Mouse (Mus musculus): ENCODE results near the gene Kctd4. TPM values are rescaled to one million over a fixed set of nuclear protein-coding genes. Genes with fewer than 3 reads are reported as not detected.
"Not testable (repeated sequence)": the region's sequence is repeated elsewhere in the genome, so short reads cannot be mapped to it uniquely, and the experiment has no call there.

Kctd4 gene
- 0.29 and 0.33 TPM in 2 replicates for polyA plus RNA-seq (2016; fragmentation: Nextera tagmentation; extraction: Ambion mirVana)

GRCm38 (mm10) chr14:75954766-75955165 lies at the start of gene Kctd4:
Gene Kctd4 (plus strand): TSS chr14:75955009.
- no peaks in the 10 kb centered on the region for H3K27me3 ChIP-seq (replicated peaks)
- WGBS (ENCODE audit: insufficient replicate concordance) = 78% methylated on average over 7 of the region's 7 CpGs

GRCm38 (mm10) chr14:75906931-75907330 lies 47.9 kb upstream of the Kctd4 start:
- Histone ChIP-seq H3K9me3 (replicated peaks) (no peaks in the 10 kb centered on the region), H3K36me3 (peaks cover 36% of the 10 kb centered on the region), H3K4me2 (no peak overlapping the region), H3K27ac (no peak overlapping the region), H3K4me1 (no peaks in the 10 kb centered on the region), H3K27me3 (replicated peaks) (no peaks in the 10 kb centered on the region), H3K9ac (no peak overlapping the region), H3K4me3 (no peak overlapping the region)
- WGBS (ENCODE audit: insufficient replicate concordance) = 79% methylated on average over 8 of the region's 8 CpGs
- no peak for ATAC-seq

More at GRCm38 (mm10) chr14:75954766-75955165, at the start of gene Kctd4:
- Histone ChIP-seq H3K36me3 (no peaks in the 10 kb centered on the region), H3K9ac (no peak within 1 kb of the TSS), H3K27ac (no peak within 1 kb of the TSS), H3K4me1 (0 out of 2 replicates have a peak, but pooled peaks cover 6% of the 10 kb centered on the region), H3K9me3 (replicated peaks) (no peaks in the 10 kb centered on the region), H3K4me2 (no peak within 1 kb of the TSS), H3K4me3 (no peak within 1 kb of the TSS)
- no peak for ATAC-seq

GRCm38 (mm10) chr14:75911968-75912367 lies 42.8 kb upstream of the Kctd4 start:
- Histone ChIP-seq H3K4me2 (no peak overlapping the region), H3K9me3 (replicated peaks) (no peaks in the 10 kb centered on the region), H3K27ac (no peak overlapping the region), H3K4me3 (no peak overlapping the region), H3K9ac (no peak overlapping the region), H3K36me3 (peaks cover 8% of the 10 kb centered on the region), H3K27me3 (replicated peaks) (no peaks in the 10 kb centered on the region), H3K4me1 (no peaks in the 10 kb centered on the region)
- WGBS (ENCODE audit: insufficient replicate concordance) = 89% methylated on average over 6 of the region's 6 CpGs
- ATAC-seq = no peak

- no peaks in the 10 kb centered on the region for H3K9me3 ChIP-seq (replicated peaks)
- H3K9ac ChIP-seq = no peak overlapping the region
- H3K4me2 ChIP-seq = no peak overlapping the region
- H3K27ac ChIP-seq = no peak overlapping the region
- H3K36me3 ChIP-seq = peaks cover 8% of the 10 kb centered on the region
- H3K4me1 ChIP-seq = no peaks in the 10 kb centered on the region
- peak; percentile 61 for ATAC-seq
- H3K4me3 ChIP-seq = no peak overlapping the region
- H3K27me3 ChIP-seq (replicated peaks) = no peaks in the 10 kb centered on the region
- 79% methylated on average over 2 of the region's 2 CpGs for WGBS (ENCODE audit: insufficient replicate concordance)
These were observed 42.1 kb upstream of the Kctd4 start for GRCm38 (mm10) chr14:75912665-75913064.

GRCm38 (mm10) chr14:75923314-75924052 lies 31.3 kb upstream of the Kctd4 start:
- H3K4me3 ChIP-seq = no peak overlapping the region
- H3K27me3 ChIP-seq (replicated peaks) = no peaks in the 10 kb centered on the region
- 79% methylated on average over 1 of the region's 1 CpGs for WGBS (ENCODE audit: insufficient replicate concordance)
- no peak overlapping the region for H3K27ac ChIP-seq
- H3K9me3 ChIP-seq (replicated peaks) = no peaks in the 10 kb centered on the region
- H3K9ac ChIP-seq = no peak overlapping the region
- no peaks in the 10 kb centered on the region for H3K4me1 ChIP-seq
- no peaks in the 10 kb centered on the region for H3K36me3 ChIP-seq
- no peak overlapping the region for H3K4me2 ChIP-seq
- ATAC-seq = no peak

GRCm38 (mm10) chr14:75929713-75930112 lies 25.1 kb upstream of the Kctd4 start:
- not testable (repeated sequence) for H3K4me1 ChIP-seq; H3K4me2 ChIP-seq; H3K9me3 ChIP-seq (replicated peaks); H3K36me3 ChIP-seq; ATAC-seq; H3K9ac ChIP-seq; H3K27ac ChIP-seq; H3K27me3 ChIP-seq (replicated peaks); H3K4me3 ChIP-seq
- 87% methylated on average over 8 of the region's 8 CpGs for WGBS (ENCODE audit: insufficient replicate concordance)

GRCm38 (mm10) chr14:75931266-75931665 lies 23.5 kb upstream of the Kctd4 start:
- Histone ChIP-seq H3K27me3 (replicated peaks) (no peaks in the 10 kb centered on the region), H3K4me3 (no peak overlapping the region), H3K27ac (no peak overlapping the region), H3K4me1 (no peaks in the 10 kb centered on the region), H3K9ac (no peak overlapping the region), H3K36me3 (peaks cover 7% of the 10 kb centered on the region), H3K4me2 (no peak overlapping the region), H3K9me3 (replicated peaks) (no peaks in the 10 kb centered on the region)
- WGBS (ENCODE audit: insufficient replicate concordance) = 92% methylated on average over 23 of the region's 23 CpGs
- ATAC-seq = no peak

- no peak overlapping the region for H3K4me3 ChIP-seq
- no peak overlapping the region for H3K27ac ChIP-seq
- no peaks in the 10 kb centered on the region for H3K27me3 ChIP-seq (replicated peaks)
- 70% methylated on average over 2 of the region's 2 CpGs for WGBS (ENCODE audit: insufficient replicate concordance)
- no peaks in the 10 kb centered on the region for H3K9me3 ChIP-seq (replicated peaks)
- no peak for ATAC-seq
- H3K36me3 ChIP-seq = peaks cover 7% of the 10 kb centered on the region
- no peak overlapping the region for H3K4me2 ChIP-seq
- no peaks in the 10 kb centered on the region for H3K4me1 ChIP-seq
- H3K9ac ChIP-seq = no peak overlapping the region
These were observed 20.4 kb upstream of the Kctd4 start for GRCm38 (mm10) chr14:75934359-75934758.

GRCm38 (mm10) chr14:75937714-75938113 lies 17.1 kb upstream of the Kctd4 start:
- 69% methylated on average over 1 of the region's 1 CpGs for WGBS (ENCODE audit: insufficient replicate concordance)

GRCm38 (mm10) chr14:75941500-75941899 lies 13.3 kb upstream of the Kctd4 start:
- Histone ChIP-seq H3K36me3 (0 out of 2 replicates have a peak, but pooled peaks cover 5% of the 10 kb centered on the region), H3K4me2 (no peak overlapping the region), H3K27me3 (replicated peaks) (no peaks in the 10 kb centered on the region), H3K4me3 (no peak overlapping the region), H3K27ac (no peak overlapping the region), H3K9me3 (replicated peaks) (no peaks in the 10 kb centered on the region), H3K9ac (no peak overlapping the region), H3K4me1 (no peaks in the 10 kb centered on the region)
- ATAC-seq = no peak
- WGBS (ENCODE audit: insufficient replicate concordance) = 77% methylated on average over 1 of the region's 1 CpGs

More at GRCm38 (mm10) chr14:75937714-75938113, 17.1 kb upstream of the Kctd4 start:
- Histone ChIP-seq H3K4me2 (no peak overlapping the region), H3K9ac (no peak overlapping the region), H3K36me3 (no peaks in the 10 kb centered on the region), H3K4me3 (no peak overlapping the region), H3K27ac (no peak overlapping the region), H3K9me3 (replicated peaks) (no peaks in the 10 kb centered on the region), H3K4me1 (no peaks in the 10 kb centered on the region), H3K27me3 (replicated peaks) (no peaks in the 10 kb centered on the region)
- ATAC-seq = no peak

- Histone ChIP-seq H3K9me3 (replicated peaks) (no peaks in the 10 kb centered on the region), H3K9ac (no peak overlapping the region), H3K27ac (no peak overlapping the region), H3K27me3 (replicated peaks) (no peaks in the 10 kb centered on the region), H3K4me1 (no peaks in the 10 kb centered on the region), H3K4me2 (no peak overlapping the region), H3K4me3 (no peak overlapping the region), H3K36me3 (0 out of 2 replicates have a peak, but pooled peaks cover 7% of the 10 kb centered on the region)
- no peak for ATAC-seq
- WGBS (ENCODE audit: insufficient replicate concordance) = 85% methylated on average over 3 of the region's 3 CpGs
These were observed 12.4 kb upstream of the Kctd4 start for GRCm38 (mm10) chr14:75942365-75942764.

- no peak overlapping the region for H3K4me3 ChIP-seq
- no peak for ATAC-seq
- H3K27ac ChIP-seq = no peak overlapping the region
- 51% methylated on average over 3 of the region's 3 CpGs for WGBS (ENCODE audit: insufficient replicate concordance)
- H3K4me2 ChIP-seq = no peak overlapping the region
- H3K9ac ChIP-seq = no peak overlapping the region
- no peaks in the 10 kb centered on the region for H3K9me3 ChIP-seq (replicated peaks)
- no peaks in the 10 kb centered on the region for H3K27me3 ChIP-seq (replicated peaks)
- peaks cover 9% of the 10 kb centered on the region for H3K4me1 ChIP-seq
- 0 out of 2 replicates have a peak, but pooled peaks cover 7% of the 10 kb centered on the region for H3K36me3 ChIP-seq
These were observed 7.1 kb upstream of the Kctd4 start for GRCm38 (mm10) chr14:75947674-75948073.
